Mouse (Mus musculus): ENCODE results near the gene Actn2. TPM values are rescaled to one million over a fixed set of nuclear protein-coding genes. Genes with fewer than 3 reads are reported as not detected.

Actn2 gene
- polyA plus RNA-seq (2015; fragmentation: Nextera tagmentation; extraction: Ambion mirVana) = 1,324 and 1,364 TPM in 2 replicates

DNA sequence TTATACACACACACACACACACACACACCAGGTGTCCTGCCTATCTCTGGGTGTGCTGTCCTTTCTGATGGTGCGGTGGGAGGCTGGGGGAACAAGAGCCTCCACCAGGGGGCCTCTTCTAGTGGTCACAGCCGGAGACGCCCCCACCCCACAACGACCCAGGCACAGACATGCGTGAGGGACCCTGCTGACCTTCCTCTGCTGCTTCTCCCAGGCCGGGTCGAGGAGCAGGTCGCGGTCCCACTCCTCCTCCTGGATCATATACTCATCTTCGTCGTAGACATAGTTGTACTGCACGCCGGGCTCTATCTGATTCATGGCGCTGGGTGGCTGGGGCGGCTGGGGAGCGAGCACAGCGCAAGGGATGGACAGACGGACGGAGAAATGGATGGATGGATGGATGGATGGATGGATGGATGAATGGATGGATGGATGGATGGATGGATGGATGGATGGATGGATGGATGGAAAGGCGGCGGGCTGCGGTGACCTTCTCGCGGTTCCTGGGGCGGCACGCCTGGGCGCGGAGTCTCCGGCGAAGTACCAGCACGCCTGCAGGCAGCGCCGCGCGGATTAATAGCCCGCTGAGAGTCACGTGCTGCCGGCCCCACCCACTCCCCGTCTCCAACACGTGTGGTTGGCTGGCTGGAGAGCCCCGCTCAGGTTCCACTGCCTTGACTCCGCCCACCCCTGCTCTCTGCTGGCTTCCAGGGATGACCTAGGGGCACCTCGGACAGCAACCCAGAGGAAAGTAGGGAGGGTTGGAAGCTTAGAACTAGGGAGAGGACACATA lies at the start of gene Actn2:
Gene Actn2, minus strand, starts transcription at position 578 of the 793 bp plus-strand sequence.
- under 1% methylated on average over 43 of the region's 43 CpGs for WGBS
- Histone ChIP-seq H3K9me3 (no peaks in the 10 kb centered on the region), H3K36me3 (peaks cover 2% of the 10 kb centered on the region; the same call in 1 of the 2 replicates), H3K4me2 (peak within 1 kb of the TSS; percentile 78), H3K27ac (replicated peaks) (peak within 1 kb of the TSS; percentile 97), H3K4me1 (peaks cover 13% of the 10 kb centered on the region), H3K4me3 (peak within 1 kb of the TSS; percentile 77), H3K27me3 (replicated peaks) (0 out of 2 replicates have a peak, but pooled peaks cover 3% of the 10 kb centered on the region), H3K9ac (peak within 1 kb of the TSS; percentile 95)
- peak; percentile 79 for ATAC-seq (ENCODE audit: extremely low read depth, insufficient number of reproducible peaks, low FRiP score, low TSS enrichment)

DNA sequence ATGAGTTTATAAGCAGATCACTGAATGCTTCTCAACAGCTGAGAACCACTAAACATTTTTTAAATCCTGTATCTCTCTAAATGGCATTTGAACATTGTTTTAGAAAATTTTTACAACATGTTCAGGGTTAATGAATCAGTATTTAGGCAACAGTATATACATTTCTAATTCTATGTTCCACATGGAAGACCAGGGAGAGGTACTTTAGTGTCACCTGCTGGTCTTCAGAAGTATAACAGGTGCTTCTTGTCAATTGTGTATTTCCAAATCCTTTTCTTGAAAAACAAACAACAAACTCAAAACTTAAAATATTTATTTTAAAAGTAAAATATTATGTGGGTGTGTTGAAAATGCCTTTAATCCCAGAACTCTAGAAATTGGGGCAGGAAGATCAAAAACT lies 45.7 kb upstream of the Actn2 start:
- Histone ChIP-seq H3K9me3 (peaks cover 3% of the 10 kb centered on the region; the same call in 1 of the 2 replicates), H3K4me2 (no peak overlapping the region), H3K36me3 (no peaks in the 10 kb centered on the region), H3K27me3 (replicated peaks) (no peaks in the 10 kb centered on the region), H3K27ac (replicated peaks) (0 out of 2 replicates have a peak overlapping the region, but pooled peaks have one; percentile 84), H3K4me3 (no peak overlapping the region), H3K9ac (no peak overlapping the region), H3K4me1 (peaks cover 13% of the 10 kb centered on the region)
- no peak for ATAC-seq (ENCODE audit: extremely low read depth, insufficient number of reproducible peaks, low FRiP score, low TSS enrichment)

DNA sequence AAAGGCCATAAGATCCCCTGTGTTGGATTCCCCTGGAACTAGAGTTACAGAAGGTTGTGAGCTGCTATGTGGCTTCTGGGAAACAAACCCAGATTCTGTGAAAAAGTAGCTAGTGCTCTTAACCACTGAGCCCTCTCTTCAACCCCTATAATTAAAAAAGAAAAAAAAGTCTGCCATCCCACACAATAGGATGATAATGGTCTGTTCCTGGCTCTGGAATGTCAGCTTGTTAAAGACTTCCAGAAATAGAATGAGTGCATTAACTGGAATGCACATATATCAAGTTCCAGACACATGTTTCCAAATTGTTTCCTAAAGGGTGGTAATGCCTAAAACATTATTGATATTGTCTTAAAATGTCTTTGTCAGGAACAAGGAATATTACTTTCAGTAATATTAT lies 44.2 kb upstream of the Actn2 start:
- Histone ChIP-seq H3K9ac (peak overlapping the region; percentile 45; the same call in 1 of the 2 replicates), H3K27me3 (replicated peaks) (no peaks in the 10 kb centered on the region), H3K9me3 (peaks cover 3% of the 10 kb centered on the region; the same call in 1 of the 2 replicates), H3K4me3 (no peak overlapping the region), H3K4me2 (peak overlapping the region; percentile 20; the same call in 1 of the 2 replicates), H3K4me1 (peaks cover 13% of the 10 kb centered on the region), H3K36me3 (no peaks in the 10 kb centered on the region), H3K27ac (replicated peaks) (peak overlapping the region; percentile 84)
- no peak for ATAC-seq (ENCODE audit: extremely low read depth, insufficient number of reproducible peaks, low FRiP score, low TSS enrichment)

DNA sequence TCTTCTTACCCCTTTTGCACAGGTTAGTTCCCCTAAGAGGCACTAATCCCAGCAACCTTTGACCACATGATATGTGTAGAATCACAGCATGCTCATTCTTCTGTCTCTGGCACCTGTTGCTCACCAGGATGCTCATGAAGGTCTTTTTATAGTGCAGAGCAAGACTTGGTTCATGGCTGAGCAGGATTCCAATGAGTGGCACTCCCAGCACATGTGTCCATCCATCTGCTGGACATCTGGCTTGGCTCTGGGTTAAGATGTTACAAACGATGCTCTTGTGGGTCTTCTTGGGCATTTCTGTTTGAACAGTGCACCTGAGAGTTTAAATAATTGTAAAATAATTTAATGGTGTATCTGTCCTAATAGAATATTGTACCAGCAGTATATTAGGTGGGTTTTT lies 36.2 kb upstream of the Actn2 start:
- 56% methylated on average over 1 of the region's 1 CpGs for WGBS
- ATAC-seq (ENCODE audit: extremely low read depth, insufficient number of reproducible peaks, low FRiP score, low TSS enrichment) = no peak

DNA sequence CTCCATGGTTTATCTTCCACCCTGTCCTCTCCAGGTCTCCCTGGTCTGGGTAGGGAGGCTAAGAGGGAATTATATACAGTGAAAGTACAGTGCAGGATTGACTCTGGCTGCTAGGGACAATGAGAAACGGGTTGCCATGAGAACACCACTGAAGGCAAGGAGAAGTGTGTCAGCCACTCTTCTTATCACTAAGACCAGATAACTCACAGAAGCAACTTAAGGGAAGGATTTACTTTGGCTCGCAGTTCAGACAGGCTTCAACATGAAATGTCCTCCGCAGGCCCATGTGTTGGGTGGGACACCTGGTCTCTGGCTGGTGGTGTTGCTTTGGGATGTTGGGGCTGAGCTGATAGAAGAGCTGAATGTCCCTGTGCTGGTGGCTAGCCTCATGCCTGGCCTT lies 32.2 kb upstream of the Actn2 start:
- H3K4me2 ChIP-seq = no peak overlapping the region
- no peak for ATAC-seq (ENCODE audit: extremely low read depth, insufficient number of reproducible peaks, low FRiP score, low TSS enrichment)
- WGBS = 17% methylated on average over 3 of the region's 3 CpGs
- H3K27ac ChIP-seq (replicated peaks) = 0 out of 2 replicates have a peak overlapping the region, but pooled peaks have one; percentile 24
- no peaks in the 10 kb centered on the region for H3K9me3 ChIP-seq
- H3K27me3 ChIP-seq (replicated peaks) = no peaks in the 10 kb centered on the region
- H3K9ac ChIP-seq = no peak overlapping the region
- no peaks in the 10 kb centered on the region for H3K36me3 ChIP-seq
- no peak overlapping the region for H3K4me3 ChIP-seq
- peaks cover 31% of the 10 kb centered on the region for H3K4me1 ChIP-seq

More for the DNA sequence above, 36.2 kb upstream of the Actn2 start:
- H3K9me3 ChIP-seq = no peaks in the 10 kb centered on the region
- H3K9ac ChIP-seq = no peak overlapping the region
- H3K27me3 ChIP-seq (replicated peaks) = no peaks in the 10 kb centered on the region
- peaks cover 8% of the 10 kb centered on the region for H3K4me1 ChIP-seq
- H3K4me3 ChIP-seq = no peak overlapping the region
- H3K27ac ChIP-seq (replicated peaks) = no peak overlapping the region
- H3K4me2 ChIP-seq = no peak overlapping the region
- H3K36me3 ChIP-seq = no peaks in the 10 kb centered on the region

DNA sequence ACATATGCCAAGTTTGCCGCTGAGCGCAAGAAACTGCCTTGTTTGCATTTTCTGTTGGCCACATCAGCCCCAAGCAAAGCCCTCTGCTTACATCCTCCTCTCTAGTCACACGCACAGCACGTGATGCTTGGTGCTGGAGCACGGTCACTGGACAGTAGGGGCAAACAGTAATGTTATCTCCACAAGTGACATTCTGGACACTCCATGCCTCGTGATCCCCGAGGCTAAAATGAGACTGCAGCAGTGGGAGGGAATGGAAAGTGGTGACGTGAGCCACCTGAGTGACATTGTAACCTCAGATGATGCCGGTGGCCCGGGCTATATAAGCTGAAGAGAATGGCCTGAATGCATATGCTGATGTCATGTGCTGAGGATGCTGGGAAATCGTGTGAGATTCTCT lies 29.4 kb upstream of the Actn2 start:
- H3K4me1 ChIP-seq = peaks cover 31% of the 10 kb centered on the region
- no peaks in the 10 kb centered on the region for H3K9me3 ChIP-seq
- peak overlapping the region; percentile 16 for H3K4me3 ChIP-seq
- H3K36me3 ChIP-seq = no peaks in the 10 kb centered on the region
- ATAC-seq (ENCODE audit: extremely low read depth, insufficient number of reproducible peaks, low FRiP score, low TSS enrichment) = peak; percentile 53; the same call in 1 of the 2 replicates
- H3K9ac ChIP-seq = peak overlapping the region; percentile 60
- WGBS = 37% methylated on average over 11 of the region's 11 CpGs
- H3K4me2 ChIP-seq = peak overlapping the region; percentile 61
- H3K27ac ChIP-seq (replicated peaks) = peak overlapping the region; percentile 95
- no peaks in the 10 kb centered on the region for H3K27me3 ChIP-seq (replicated peaks)

DNA sequence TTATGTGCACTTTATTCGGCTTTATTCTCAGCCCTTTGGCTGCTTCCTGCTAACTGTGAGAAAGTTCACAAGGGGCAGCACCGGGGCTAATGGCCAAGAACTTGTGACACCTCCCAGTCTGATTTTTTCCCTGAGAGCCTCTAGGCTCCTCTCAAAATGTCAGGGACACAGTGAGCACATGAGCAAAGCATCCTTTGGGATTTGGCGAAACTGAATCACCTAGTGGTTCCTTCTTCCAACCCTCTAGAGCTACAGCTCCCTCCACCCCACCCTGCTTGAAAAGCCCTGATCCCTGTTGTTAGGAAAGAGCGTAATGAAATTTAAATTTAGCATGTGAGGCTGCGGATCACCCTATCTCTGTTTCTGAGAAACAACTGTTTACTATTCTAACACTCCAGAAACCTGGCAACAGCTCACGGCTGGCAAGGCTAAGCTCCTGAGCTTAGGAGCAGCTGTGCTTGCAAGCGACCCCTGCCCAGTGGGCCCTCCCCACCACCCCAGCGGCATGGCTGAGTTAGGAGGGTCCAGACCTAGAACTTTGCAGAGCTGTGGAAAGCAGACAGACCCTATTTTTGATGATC lies 28.6 kb upstream of the Actn2 start:
- Histone ChIP-seq H3K4me2 (peak overlapping the region; percentile 61), H3K9me3 (no peaks in the 10 kb centered on the region), H3K27me3 (replicated peaks) (no peaks in the 10 kb centered on the region), H3K4me3 (peak overlapping the region; percentile 16; the same call in 1 of the 2 replicates), H3K9ac (peak overlapping the region; percentile 60), H3K4me1 (peaks cover 31% of the 10 kb centered on the region), H3K36me3 (no peaks in the 10 kb centered on the region), H3K27ac (replicated peaks) (peak overlapping the region; percentile 95)
- WGBS = 20% methylated on average over 8 of the region's 8 CpGs
- ATAC-seq (ENCODE audit: extremely low read depth, insufficient number of reproducible peaks, low FRiP score, low TSS enrichment) = peak; percentile 34; the same call in 1 of the 2 replicates

DNA sequence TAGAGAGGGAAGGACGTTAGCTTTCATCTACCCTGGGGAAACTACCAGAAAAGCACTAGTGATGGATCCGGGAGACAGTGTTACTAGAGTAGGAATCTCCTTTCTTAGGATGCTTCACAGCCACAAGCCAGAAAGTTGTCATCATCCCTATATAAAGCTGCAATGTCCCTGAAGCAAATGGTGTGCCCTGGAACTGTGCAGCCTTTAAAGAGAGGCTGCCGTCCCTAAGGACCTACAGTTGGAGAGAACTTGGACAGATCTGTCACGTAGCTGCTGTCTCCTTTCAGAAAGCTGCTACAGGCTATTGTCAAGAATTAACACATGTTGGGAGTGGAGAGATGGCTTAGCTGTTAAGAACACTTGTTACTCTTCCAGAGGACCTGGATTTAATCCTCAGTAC lies 20.9 kb upstream of the Actn2 start:
- H3K27me3 ChIP-seq (replicated peaks) = no peaks in the 10 kb centered on the region
- H3K4me1 ChIP-seq = peaks cover 7% of the 10 kb centered on the region; the same call in 1 of the 2 replicates
- H3K9ac ChIP-seq = no peak overlapping the region
- WGBS = 64% methylated on average over 4 of the region's 4 CpGs
- no peak overlapping the region for H3K4me2 ChIP-seq
- H3K4me3 ChIP-seq = no peak overlapping the region
- H3K36me3 ChIP-seq = no peaks in the 10 kb centered on the region
- no peak overlapping the region for H3K27ac ChIP-seq (replicated peaks)
- no peaks in the 10 kb centered on the region for H3K9me3 ChIP-seq
- ATAC-seq (ENCODE audit: extremely low read depth, insufficient number of reproducible peaks, low FRiP score, low TSS enrichment) = no peak

DNA sequence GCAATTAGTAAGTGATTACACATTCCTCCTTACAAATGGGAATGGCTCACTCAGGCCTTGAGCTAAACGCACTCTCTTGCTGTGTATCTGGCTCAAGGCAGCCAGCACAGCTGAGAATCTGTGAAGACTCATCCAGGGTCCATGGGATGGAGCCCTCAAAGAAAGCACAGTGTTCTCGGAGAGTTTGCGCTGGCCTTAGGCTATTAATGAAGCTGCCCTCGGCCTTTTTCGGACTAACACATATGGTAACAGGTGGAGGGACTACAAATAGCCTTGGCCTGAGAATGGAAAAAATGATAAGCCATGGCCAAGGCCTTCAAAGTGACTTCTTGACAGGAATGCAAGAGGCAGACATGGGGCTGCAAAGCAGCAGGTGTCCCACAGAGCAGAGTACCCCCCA lies 17.0 kb upstream of the Actn2 start:
- no peak for ATAC-seq (ENCODE audit: extremely low read depth, insufficient number of reproducible peaks, low FRiP score, low TSS enrichment)
- H3K9ac ChIP-seq = no peak overlapping the region
- H3K4me3 ChIP-seq = no peak overlapping the region
- H3K36me3 ChIP-seq = no peaks in the 10 kb centered on the region
- no peaks in the 10 kb centered on the region for H3K27me3 ChIP-seq (replicated peaks)
- H3K4me1 ChIP-seq = peaks cover 7% of the 10 kb centered on the region; the same call in 1 of the 2 replicates
- no peaks in the 10 kb centered on the region; the same call in 1 of the 2 replicates for H3K9me3 ChIP-seq
- no peak overlapping the region for H3K4me2 ChIP-seq
- 64% methylated on average over 5 of the region's 5 CpGs for WGBS
- H3K27ac ChIP-seq (replicated peaks) = no peak overlapping the region

DNA sequence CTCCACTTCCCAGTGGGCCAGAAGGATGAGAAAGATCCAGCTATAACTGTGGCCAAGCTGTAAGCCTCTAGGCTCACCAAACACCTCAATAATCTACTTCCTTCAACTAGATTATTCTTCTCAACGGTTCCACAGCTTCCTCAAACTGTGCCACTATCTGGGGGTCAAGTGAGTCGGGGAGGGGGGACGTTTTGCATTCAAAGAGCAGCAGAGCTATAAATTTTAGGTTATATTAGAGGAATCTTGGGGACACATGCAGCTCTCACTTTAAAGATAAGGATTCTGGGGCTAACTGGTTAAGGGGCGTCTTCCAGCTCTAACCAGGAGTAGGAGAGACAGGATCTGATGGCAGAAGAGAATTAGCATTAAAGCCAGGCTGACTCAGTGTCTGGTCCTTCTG lies 15.6 kb upstream of the Actn2 start:
- 58% methylated on average over 4 of the region's 4 CpGs for WGBS
- H3K27me3 ChIP-seq (replicated peaks) = no peaks in the 10 kb centered on the region
- peaks cover 7% of the 10 kb centered on the region; the same call in 1 of the 2 replicates for H3K4me1 ChIP-seq
- H3K9me3 ChIP-seq = no peaks in the 10 kb centered on the region; the same call in 1 of the 2 replicates
- H3K4me2 ChIP-seq = no peak overlapping the region
- no peak for ATAC-seq (ENCODE audit: extremely low read depth, insufficient number of reproducible peaks, low FRiP score, low TSS enrichment)
- no peak overlapping the region for H3K4me3 ChIP-seq
- no peaks in the 10 kb centered on the region for H3K36me3 ChIP-seq
- H3K27ac ChIP-seq (replicated peaks) = no peak overlapping the region
- no peak overlapping the region for H3K9ac ChIP-seq

DNA sequence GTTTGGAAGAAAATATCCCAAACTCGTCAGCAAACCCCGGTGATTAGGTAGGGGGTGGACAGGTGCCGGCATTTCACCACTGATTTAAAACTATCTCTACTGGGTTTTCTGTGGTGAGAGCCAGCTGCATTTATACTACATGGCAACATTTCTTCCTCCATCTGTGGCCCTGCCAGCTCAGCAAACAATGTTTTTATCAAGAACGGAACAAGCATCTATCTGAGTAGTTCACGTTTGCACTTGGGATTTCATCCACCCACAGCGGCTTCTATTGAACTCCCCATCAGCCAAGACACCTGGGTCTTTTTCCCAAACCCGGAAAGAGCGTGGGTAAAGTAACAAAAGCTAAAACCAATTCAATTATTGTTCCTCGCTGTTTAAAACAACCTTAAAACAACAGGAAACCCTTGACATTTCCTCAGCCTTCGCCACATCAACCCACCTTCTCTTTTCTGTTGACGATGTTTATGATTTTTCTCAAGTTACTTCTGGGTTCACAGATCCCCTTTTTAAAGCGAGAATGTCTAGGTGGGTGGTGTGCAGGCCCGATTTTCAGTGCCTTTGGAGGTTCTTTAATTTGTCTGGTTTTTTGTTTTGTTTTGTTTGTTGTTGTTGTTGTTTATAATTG lies 8.8 kb upstream of the Actn2 start:
- WGBS = 68% methylated on average over 13 of the region's 13 CpGs
- no peaks in the 10 kb centered on the region; the same call in 1 of the 2 replicates for H3K9me3 ChIP-seq
- no peaks in the 10 kb centered on the region for H3K4me1 ChIP-seq
- H3K9ac ChIP-seq = no peak overlapping the region
- no peak overlapping the region for H3K4me2 ChIP-seq
- H3K27me3 ChIP-seq (replicated peaks) = no peaks in the 10 kb centered on the region
- ATAC-seq (ENCODE audit: extremely low read depth, insufficient number of reproducible peaks, low FRiP score, low TSS enrichment) = no peak
- H3K4me3 ChIP-seq = no peak overlapping the region
- no peak overlapping the region for H3K27ac ChIP-seq (replicated peaks)
- H3K36me3 ChIP-seq = no peaks in the 10 kb centered on the region

Data from heart, embryonic 13.5 days (tissue).